Mouse (Mus musculus) midbrain, embryonic 15.5 days (tissue): ENCODE data around the gene Ilkap. TPM values are rescaled to one million over a fixed set of nuclear protein-coding genes. Genes with fewer than 3 reads are reported as not detected.

Experiments used
- ATAC-seq: fragments of 200-750 bp; cut with Nextera tagmentation; replicated peaks from 2 replicates; pipeline ENCODE4 v1.8.0; 2017; ENCODE audit warnings: moderate TSS enrichment
- H3K27ac ChIP-seq: fragments of 300-500 bp; sonication (generic); 2 replicates; pipeline ENCODE4 v1.5.1; 2015; ENCODE audit warnings: mild to moderate bottlenecking, inconsistent platforms
- H3K27me3 ChIP-seq: fragments of 300-500 bp; sonication (generic); replicated peaks from 2 replicates; pipeline ENCODE4 v1.6.1; 2015; ENCODE audit warnings: inconsistent platforms
- H3K36me3 ChIP-seq: fragments of 300-500 bp; sonication (generic); replicated peaks from 2 replicates; pipeline ENCODE4 v1.6.1; 2015; ENCODE audit warnings: inconsistent platforms
- H3K4me1 ChIP-seq: fragments of 300-500 bp; sonication (generic); 2 replicates; pipeline ENCODE4 v1.6.1; 2015; ENCODE audit warnings: inconsistent platforms
- H3K4me2 ChIP-seq: fragments of 300-500 bp; sonication (generic); 2 replicates; pipeline ENCODE4 v1.6.1; 2015; ENCODE audit warnings: inconsistent platforms, mild to moderate bottlenecking, moderate library complexity
- H3K4me3 ChIP-seq: fragments of 300-500 bp; sonication (generic); 2 replicates; pipeline ENCODE4 v1.5.1; 2015; ENCODE audit warnings: mild to moderate bottlenecking, inconsistent platforms
- H3K9ac ChIP-seq: fragments of 300-500 bp; sonication (generic); 2 replicates; pipeline ENCODE4 v1.6.1; 2015; ENCODE audit warnings: mild to moderate bottlenecking, inconsistent platforms
- H3K9me3 ChIP-seq: fragments of 300-500 bp; sonication (generic); 2 replicates; pipeline ENCODE4 v1.6.1; 2016; ENCODE audit warnings: inconsistent platforms
- WGBS: fragments of 180-500 bp; shearing (Covaris S2); methylation state at CpG from one replicate; pipeline ENCODE4 v1.1.7; 2015; ENCODE audit warnings: mixed read lengths; 5-methylcytosine and 5-hydroxymethylcytosine counted together
- polyA plus RNA-seq: library from polyadenylated mRNA; unstranded; fragments of >200 nt; fragmentation: Nextera tagmentation; extraction: Ambion mirVana; gene quantifications from 2 replicates; pipeline ENCODE4 v1.2.1, GENCODE M21; 2015

Ilkap gene
- polyA plus RNA-seq, result 150 and 152 TPM in 2 replicates

GRCm38 (mm10) chr1:91398260-91399062 is at the start of gene Ilkap:
Ilkap (minus strand) TSS chr1:91398815.
- peaks cover 31% of the 10 kb centered on the region for H3K4me1 ChIP-seq
- peak; percentile 97 for ATAC-seq

GRCm38 (mm10) chr1:91446511-91446910 is 47.9 kb upstream of the Ilkap start:
- Histone ChIP-seq H3K4me2 (no peak overlapping the region), H3K27ac (no peak overlapping the region), H3K4me1 (no peaks in the 10 kb centered on the region), H3K9ac (no peak overlapping the region), H3K9me3 (no peaks in the 10 kb centered on the region), H3K27me3 (no peaks in the 10 kb centered on the region), H3K36me3 (peaks cover 22% of the 10 kb centered on the region), H3K4me3 (no peak overlapping the region)
- WGBS, result 92% methylated on average over 4 of the region's 4 CpGs
- no peak for ATAC-seq

More at GRCm38 (mm10) chr1:91398260-91399062, at the start of gene Ilkap:
- peak within 1 kb of the TSS; percentile 89 for H3K27ac ChIP-seq
- H3K4me2 ChIP-seq, result peak within 1 kb of the TSS; percentile 89
- no peaks in the 10 kb centered on the region for H3K36me3 ChIP-seq
- no peaks in the 10 kb centered on the region for H3K9me3 ChIP-seq
- H3K27me3 ChIP-seq, result no peaks in the 10 kb centered on the region
- under 1% methylated on average over 91 of the region's 91 CpGs for WGBS
- peak within 1 kb of the TSS; percentile 71 for H3K4me3 ChIP-seq
- peak within 1 kb of the TSS; percentile 81 for H3K9ac ChIP-seq

GRCm38 (mm10) chr1:91446060-91446459 is 47.4 kb upstream of the Ilkap start:
- no peak overlapping the region for H3K4me2 ChIP-seq
- no peak overlapping the region for H3K9ac ChIP-seq
- H3K27me3 ChIP-seq, result no peaks in the 10 kb centered on the region
- H3K9me3 ChIP-seq, result no peaks in the 10 kb centered on the region
- WGBS, result 82% methylated on average over 8 of the region's 8 CpGs
- H3K36me3 ChIP-seq, result peaks cover 22% of the 10 kb centered on the region
- no peak for ATAC-seq
- no peaks in the 10 kb centered on the region for H3K4me1 ChIP-seq
- H3K4me3 ChIP-seq, result no peak overlapping the region
- no peak overlapping the region for H3K27ac ChIP-seq

- Histone ChIP-seq H3K27me3 (no peaks in the 10 kb centered on the region), H3K9me3 (no peaks in the 10 kb centered on the region), H3K4me2 (no peak overlapping the region), H3K9ac (no peak overlapping the region), H3K4me1 (no peaks in the 10 kb centered on the region), H3K4me3 (no peak overlapping the region), H3K36me3 (peaks cover 30% of the 10 kb centered on the region), H3K27ac (no peak overlapping the region)
- WGBS, result 91% methylated on average over 17 of the region's 17 CpGs
- ATAC-seq, result no peak
Observed at GRCm38 (mm10) chr1:91444841-91445830, 46.5 kb upstream of the Ilkap start.

GRCm38 (mm10) chr1:91442350-91442990 is 43.9 kb upstream of the Ilkap start:
- 63% methylated on average over 6 of the region's 7 CpGs for WGBS
- Histone ChIP-seq H3K36me3 (peaks cover 16% of the 10 kb centered on the region), H3K27me3 (no peaks in the 10 kb centered on the region)

GRCm38 (mm10) chr1:91441855-91442254 is 43.2 kb upstream of the Ilkap start:
- Histone ChIP-seq H3K9me3 (no peaks in the 10 kb centered on the region), H3K9ac (no peak overlapping the region), H3K36me3 (peaks cover 12% of the 10 kb centered on the region; the same call in 1 of the 2 replicates), H3K4me2 (no peak overlapping the region), H3K27ac (no peak overlapping the region), H3K4me1 (no peaks in the 10 kb centered on the region), H3K27me3 (no peaks in the 10 kb centered on the region), H3K4me3 (no peak overlapping the region)
- WGBS, result 94% methylated on average over 3 of the region's 3 CpGs
- no peak for ATAC-seq

More at GRCm38 (mm10) chr1:91442350-91442990, 43.9 kb upstream of the Ilkap start:
- no peaks in the 10 kb centered on the region for H3K4me1 ChIP-seq
- H3K4me2 ChIP-seq, result no peak overlapping the region
- H3K4me3 ChIP-seq, result no peak overlapping the region
- ATAC-seq, result no peak
- H3K9ac ChIP-seq, result no peak overlapping the region
- H3K27ac ChIP-seq, result no peak overlapping the region
- no peaks in the 10 kb centered on the region for H3K9me3 ChIP-seq

GRCm38 (mm10) chr1:91439776-91440175 is 41.2 kb upstream of the Ilkap start:
- WGBS, result 89% methylated on average over 8 of the region's 8 CpGs
- no peak for ATAC-seq
- no peak overlapping the region for H3K27ac ChIP-seq
- no peak overlapping the region for H3K9ac ChIP-seq
- H3K4me1 ChIP-seq, result no peaks in the 10 kb centered on the region
- H3K4me3 ChIP-seq, result no peak overlapping the region
- H3K9me3 ChIP-seq, result no peaks in the 10 kb centered on the region
- H3K27me3 ChIP-seq, result no peaks in the 10 kb centered on the region
- H3K36me3 ChIP-seq, result peaks cover 10% of the 10 kb centered on the region; the same call in 1 of the 2 replicates
- no peak overlapping the region for H3K4me2 ChIP-seq

- Histone ChIP-seq H3K9me3 (no peaks in the 10 kb centered on the region), H3K9ac (no peak overlapping the region), H3K36me3 (peaks cover 15% of the 10 kb centered on the region; the same call in 1 of the 2 replicates), H3K4me2 (no peak overlapping the region), H3K4me1 (no peaks in the 10 kb centered on the region), H3K27ac (no peak overlapping the region), H3K27me3 (no peaks in the 10 kb centered on the region), H3K4me3 (no peak overlapping the region)
- no peak for ATAC-seq
- 94% methylated on average over 7 of the region's 7 CpGs for WGBS
Observed at GRCm38 (mm10) chr1:91437573-91437972, 39.0 kb upstream of the Ilkap start.

- Histone ChIP-seq H3K27me3 (no peaks in the 10 kb centered on the region), H3K4me1 (no peaks in the 10 kb centered on the region), H3K27ac (no peak overlapping the region), H3K4me3 (no peak overlapping the region), H3K36me3 (peaks cover 15% of the 10 kb centered on the region; the same call in 1 of the 2 replicates), H3K9ac (no peak overlapping the region), H3K4me2 (no peak overlapping the region), H3K9me3 (no peaks in the 10 kb centered on the region)
- WGBS, result 93% methylated on average over 3 of the region's 3 CpGs
- ATAC-seq, result no peak
Observed at GRCm38 (mm10) chr1:91437083-91437400, 38.4 kb upstream of the Ilkap start.

GRCm38 (mm10) chr1:91436380-91437082 is 37.9 kb upstream of the Ilkap start:
- WGBS, result 81% methylated on average over 6 of the region's 6 CpGs
- Histone ChIP-seq H3K36me3 (peaks cover 15% of the 10 kb centered on the region; the same call in 1 of the 2 replicates), H3K9ac (no peak overlapping the region), H3K27ac (no peak overlapping the region), H3K9me3 (no peaks in the 10 kb centered on the region), H3K27me3 (no peaks in the 10 kb centered on the region), H3K4me1 (no peaks in the 10 kb centered on the region), H3K4me3 (no peak overlapping the region), H3K4me2 (no peak overlapping the region)
- ATAC-seq, result no peak

- no peak overlapping the region for H3K4me2 ChIP-seq
- H3K9ac ChIP-seq, result no peak overlapping the region
- no peaks in the 10 kb centered on the region for H3K4me1 ChIP-seq
- H3K4me3 ChIP-seq, result no peak overlapping the region
- H3K27me3 ChIP-seq, result no peaks in the 10 kb centered on the region
- no peaks in the 10 kb centered on the region for H3K9me3 ChIP-seq
- 88% methylated on average over 13 of the region's 13 CpGs for WGBS
- H3K27ac ChIP-seq, result no peak overlapping the region
- ATAC-seq, result no peak
- peaks cover 11% of the 10 kb centered on the region; the same call in 1 of the 2 replicates for H3K36me3 ChIP-seq
Observed at GRCm38 (mm10) chr1:91435606-91436130, 37.1 kb upstream of the Ilkap start.
